Mouse (Mus musculus): ENCODE measurements at regions not wholly inside any gene's neighbourhood (a gene's known extent, or its start where the extent isn't known, plus 50 kb on each side); places are given as distances from the start of the nearest gene placed in this dataset.

DNA sequence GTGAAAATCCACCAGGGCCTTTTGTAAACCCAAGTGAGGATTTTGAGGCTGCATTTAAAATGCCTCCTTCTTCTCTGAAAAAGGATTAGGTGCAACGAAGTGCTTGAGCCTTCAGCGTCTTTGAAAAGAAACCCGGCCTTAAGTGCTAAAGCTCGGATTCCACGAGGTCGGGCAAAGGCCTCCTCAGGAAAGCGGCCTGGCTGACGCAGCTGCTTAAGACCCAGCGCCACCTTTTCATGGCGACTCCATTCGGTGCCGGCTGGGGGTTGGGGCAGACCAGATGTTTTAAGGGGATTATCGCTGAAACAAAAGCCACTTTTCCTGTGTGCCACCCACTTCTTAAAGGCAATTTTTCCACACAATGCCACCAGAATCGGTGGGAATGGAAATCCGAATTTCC is 61.6 kb upstream of the 4932438H23Rik start:
- no peak for DNase-seq (ENCODE audit: extremely low read depth, low read depth)

DNA sequence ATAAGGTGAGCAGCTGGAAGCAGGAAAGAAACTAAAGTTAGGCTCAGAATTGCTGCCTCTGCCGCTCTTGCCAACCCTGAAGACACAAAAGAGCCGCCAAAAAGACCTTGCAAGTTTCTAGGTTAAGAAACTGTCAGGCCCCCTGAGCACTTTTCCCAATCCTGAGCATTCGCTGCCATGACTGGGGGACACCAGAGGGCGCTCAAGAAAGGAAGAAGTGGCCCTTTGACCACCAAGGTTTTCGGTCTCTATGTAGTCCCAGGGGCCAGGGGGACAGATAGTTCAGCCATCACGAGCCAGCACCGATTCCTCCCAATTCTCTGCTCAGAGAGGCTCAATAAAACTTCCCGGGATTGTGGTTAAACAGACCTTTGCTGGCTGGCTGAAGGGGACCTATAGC is 64.6 kb upstream of the Olig2 start:
- no peak for DNase-seq (ENCODE audit: extremely low read depth, low read depth)

DNA sequence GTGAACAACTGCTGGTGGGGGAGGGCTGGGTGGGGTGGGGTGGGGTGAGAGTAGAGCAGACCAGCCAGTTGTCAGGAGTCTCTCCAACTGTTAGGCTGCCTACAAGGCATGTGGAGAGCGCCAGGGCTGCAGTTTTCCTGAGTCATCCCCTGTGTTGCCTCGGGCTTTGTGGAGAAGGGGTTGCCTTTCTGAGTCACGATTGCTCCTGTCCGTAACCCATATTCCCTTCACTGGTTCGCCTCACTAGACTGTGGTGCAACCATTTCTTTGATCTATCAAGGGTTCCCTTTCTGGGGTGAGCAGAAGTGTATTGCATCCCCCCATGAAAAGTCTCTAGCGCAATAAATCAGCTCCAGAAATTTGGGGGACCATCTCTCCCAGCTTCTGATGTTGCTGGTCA is 63.6 kb upstream of the Olig2 start:
- DNase-seq (ENCODE audit: extremely low read depth, low read depth): no peak

DNA sequence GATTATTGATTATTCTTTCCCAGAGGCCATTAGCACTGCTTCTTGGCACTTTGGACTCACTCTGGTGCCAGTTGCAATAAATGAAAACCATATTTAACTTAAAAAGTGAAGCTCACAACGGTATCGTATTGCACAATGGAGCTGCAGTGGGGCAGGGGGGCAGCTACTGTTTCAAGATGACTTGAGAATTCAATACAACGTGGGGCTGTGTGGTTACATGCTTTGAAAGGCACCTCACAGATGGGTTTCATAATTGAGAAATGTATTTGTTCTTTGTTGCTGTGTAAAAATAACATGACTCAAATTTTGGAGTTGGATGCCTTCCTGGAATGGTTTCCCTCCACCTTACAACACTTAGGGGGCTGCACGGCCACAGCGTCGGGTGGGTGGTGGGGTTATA is 62.9 kb upstream of the Olig2 start:
- DNase-seq (ENCODE audit: extremely low read depth, low read depth): no peak

DNA sequence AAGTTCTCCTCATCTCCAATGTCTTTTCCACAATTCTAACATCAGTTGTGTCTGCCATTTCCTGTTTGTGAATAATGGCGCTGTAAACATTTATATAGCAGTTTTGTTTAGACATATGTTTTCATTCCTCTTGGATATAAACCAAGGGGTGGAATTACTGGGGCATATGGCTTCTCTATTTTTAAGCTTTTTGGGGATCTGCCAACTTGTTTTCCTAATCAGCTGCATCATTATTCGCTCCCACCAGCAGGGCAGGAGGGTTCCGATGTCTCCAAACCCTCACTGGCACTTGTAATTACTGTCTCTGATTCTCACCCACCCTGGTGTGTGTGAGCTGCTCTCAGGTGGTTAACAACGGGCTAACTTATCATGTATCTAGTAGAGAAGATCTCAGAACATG is 59.4 kb upstream of the Olig2 start:
- DNase-seq (ENCODE audit: extremely low read depth, low read depth): no peak

DNA sequence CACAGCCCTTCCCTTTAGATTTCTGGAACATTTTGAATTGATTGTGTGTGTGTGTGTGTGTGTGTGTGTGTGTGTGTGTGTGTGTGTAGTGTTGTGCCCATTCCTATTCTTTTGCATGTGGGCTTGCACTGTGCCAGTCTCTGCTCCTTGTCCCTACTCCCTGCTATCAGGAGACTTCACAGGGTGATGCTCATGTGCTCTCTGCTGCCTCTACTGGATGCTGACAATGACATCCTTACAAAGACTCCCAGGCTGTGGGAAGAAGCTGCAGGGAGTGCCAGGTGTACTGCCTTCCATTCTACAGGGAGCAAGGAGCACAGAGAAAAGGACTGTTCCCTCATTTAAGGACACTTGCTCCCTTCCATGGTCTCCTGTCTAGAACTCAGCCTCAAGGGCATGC is 58.4 kb upstream of the Olig2 start:
- DNase-seq (ENCODE audit: extremely low read depth, low read depth): peak; percentile 43

DNA sequence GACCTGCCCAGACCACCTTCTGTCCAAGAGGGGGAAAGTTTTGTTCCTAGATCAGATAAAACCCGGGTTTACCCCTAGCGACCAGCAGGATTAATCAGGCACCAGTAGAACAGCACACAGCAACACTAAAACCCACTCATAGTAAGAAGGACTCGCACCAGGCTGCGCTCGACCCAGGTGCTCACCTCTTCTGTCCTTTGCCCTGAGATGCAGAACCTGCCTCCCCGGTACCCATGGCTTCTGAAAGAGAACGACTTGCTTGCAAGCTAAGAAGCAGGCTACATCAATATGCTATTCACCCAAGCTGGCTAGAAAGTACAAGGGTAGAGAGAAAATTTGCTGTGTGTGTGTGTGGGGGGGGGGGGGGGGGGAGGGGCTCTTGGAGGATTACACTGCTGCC is 56.9 kb upstream of the Olig2 start:
- no peak for DNase-seq (ENCODE audit: extremely low read depth, low read depth)

DNA sequence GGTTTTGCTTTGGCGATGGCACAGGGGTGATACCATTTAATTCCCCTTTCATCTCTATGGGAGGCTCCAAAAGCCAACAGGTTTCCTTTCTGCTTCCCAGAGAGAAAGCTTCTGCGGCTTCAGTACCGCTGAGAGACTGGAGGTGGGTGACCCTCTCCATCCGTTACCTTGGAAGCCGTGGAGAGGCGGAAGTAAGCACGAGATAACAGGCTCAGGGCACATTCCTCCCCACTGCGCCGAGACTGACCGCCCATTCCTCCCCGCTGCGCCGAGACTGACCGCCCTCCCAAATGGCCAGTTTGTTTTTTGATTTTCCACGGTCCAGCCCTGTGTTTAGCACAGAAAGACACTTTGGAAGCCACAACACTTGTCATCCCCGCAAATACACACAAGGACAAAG is 55.4 kb upstream of the Olig2 start:
- DNase-seq (ENCODE audit: extremely low read depth, low read depth): no peak

DNA sequence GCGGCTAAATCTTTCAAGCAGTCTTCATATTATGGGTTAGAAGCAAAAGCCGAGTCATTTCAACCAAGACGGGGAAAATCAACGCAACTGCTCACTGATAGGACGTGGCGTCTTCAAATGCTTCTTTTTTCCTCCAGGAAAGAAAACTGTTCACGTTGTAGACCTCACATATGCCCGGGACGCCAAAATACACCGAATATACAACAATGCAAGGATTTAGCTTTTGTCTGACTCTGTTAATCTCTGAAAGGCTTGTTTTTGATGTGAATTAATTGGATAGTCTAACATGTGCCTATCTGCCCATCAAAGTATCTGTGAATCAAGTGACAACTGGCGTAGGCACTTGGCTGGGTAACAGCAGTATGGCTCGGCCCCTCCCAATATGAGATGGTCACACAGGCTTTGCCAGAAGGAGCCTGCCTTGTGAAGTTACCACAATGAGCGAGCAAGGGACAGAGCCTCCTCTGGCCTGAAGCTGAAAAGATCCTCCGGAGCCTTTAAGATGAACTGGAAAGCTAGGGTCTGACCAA is 53.3 kb upstream of the Olig2 start:
- no peak for DNase-seq (ENCODE audit: extremely low read depth, low read depth)

DNA sequence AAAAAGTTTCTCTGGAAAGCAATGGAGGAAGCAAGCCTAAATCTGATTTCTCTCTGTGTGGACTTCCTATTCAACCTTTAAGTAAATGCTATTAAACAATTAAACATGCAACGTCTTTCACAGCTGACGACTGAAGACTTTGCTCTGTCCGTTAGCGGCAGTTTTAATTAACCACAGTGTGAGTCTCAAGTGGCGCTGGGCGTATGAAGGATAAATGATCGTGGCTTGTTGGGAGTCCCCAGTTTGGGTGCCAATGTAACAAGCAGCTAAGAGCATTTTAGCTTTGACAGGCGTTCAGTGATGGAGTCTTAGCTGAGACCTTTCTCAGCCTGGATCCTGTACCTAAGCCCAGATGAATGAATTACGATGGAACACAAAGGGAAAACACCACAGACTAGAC is 52.7 kb upstream of the Olig2 start:
- no peak for DNase-seq (ENCODE audit: extremely low read depth, low read depth)

DNA sequence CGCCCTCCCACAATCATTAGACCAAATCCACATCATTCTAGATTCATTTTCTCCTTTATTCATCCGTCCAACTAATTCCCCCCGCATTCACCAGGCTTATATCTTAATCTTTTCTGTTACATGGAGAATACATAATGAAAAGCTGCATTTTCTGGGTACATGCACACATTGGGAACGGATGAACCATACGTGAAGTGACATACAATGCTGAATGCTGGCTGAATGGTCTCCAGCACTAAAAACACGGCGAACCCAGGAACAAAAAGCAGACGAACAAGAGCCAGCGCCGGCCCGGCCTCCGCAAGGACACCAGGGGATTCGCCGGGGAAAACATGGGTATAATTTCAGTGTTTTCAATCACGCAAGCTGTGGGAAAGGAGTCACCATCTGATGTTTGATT is 52.0 kb upstream of the Olig2 start:
- no peak for DNase-seq (ENCODE audit: extremely low read depth, low read depth)

DNA sequence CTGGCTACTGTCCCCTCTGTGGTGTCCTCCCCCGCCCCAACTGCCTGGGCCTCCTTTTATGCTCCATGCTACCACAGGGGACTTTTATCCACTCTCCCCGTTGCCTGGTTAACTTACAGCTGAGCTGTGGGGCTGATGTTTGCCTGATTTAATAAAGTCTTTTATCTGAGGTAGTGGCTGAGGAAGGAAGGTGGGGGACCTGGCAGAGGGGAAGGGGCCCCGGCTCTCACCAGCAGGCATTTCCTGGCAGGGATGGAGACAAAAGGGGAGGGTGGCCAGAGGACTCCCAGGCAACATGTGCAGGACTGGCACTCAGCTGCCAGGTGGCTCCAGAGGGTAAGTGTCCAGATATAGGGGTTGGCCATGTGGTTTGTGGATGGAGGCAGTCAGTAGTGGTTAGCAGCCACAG is 51.4 kb upstream of the Olig2 start:
- no peak for DNase-seq (ENCODE audit: extremely low read depth, low read depth)

DNA sequence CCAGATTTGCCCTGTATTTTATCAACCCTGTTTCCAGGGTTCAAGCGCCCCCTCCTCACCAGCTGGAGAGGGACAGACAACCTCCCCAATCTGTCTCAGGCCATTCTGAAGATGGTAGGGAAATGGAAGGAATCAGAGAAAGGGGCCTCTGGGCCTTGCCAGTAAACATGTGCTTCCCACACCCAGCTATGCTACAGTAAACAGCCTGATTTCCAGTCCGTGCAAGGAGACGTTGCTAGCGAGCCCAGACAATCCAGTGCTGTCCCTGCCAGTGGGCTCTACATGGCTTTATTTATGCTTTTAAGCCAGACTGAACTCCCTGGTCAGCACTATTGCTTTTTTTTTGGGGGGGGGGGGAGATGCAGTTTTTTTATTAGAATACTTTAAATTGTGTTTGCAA is 50.9 kb upstream of the Olig2 start:
- DNase-seq (ENCODE audit: extremely low read depth, low read depth): no peak

Measured in MEL-GATA-1-ER (cell line).